Mouse (Mus musculus) bone marrow macrophage, adult 2 months (primary cell): ENCODE data around the gene Gna13. TPM values are rescaled to one million over a fixed set of nuclear protein-coding genes. Genes with fewer than 3 reads are reported as not detected.

Experiments used
- H3K27ac ChIP-seq: 2 replicates; pipeline ENCODE4 v1.5.1; 2012; ENCODE audit warnings: low read depth, low read length; ENCODE audit not compliant: insufficient read depth
- H3K4me1 ChIP-seq: 2 replicates; pipeline ENCODE4 v1.6.1; 2012; ENCODE audit warnings: low read length; ENCODE audit not compliant: control insufficient read depth, insufficient read depth
- H3K4me3 ChIP-seq: 2 replicates; pipeline ENCODE4 v1.5.1; 2012; ENCODE audit warnings: mild to moderate bottlenecking, low read length, moderate library complexity; ENCODE audit not compliant: insufficient read depth
- CTCF ChIP-seq: IDR thresholded peaks from 2 replicates; pipeline ENCODE4 v1.5.1; 2012; ENCODE audit warnings: low read depth, mild to moderate bottlenecking, low read length, moderate library complexity
- POLR2A ChIP-seq: IDR thresholded peaks from 2 replicates; pipeline ENCODE4 v1.6.1; 2012; ENCODE audit warnings: mild to moderate bottlenecking, low read depth, low read length, borderline replicate concordance
- polyA plus RNA-seq: library from polyadenylated mRNA; stranded (reverse); fragments of >200 nt; gene quantifications from 2 replicates; pipeline ENCODE4 v1.2.4, GENCODE M21; 2012; ENCODE audit not compliant: missing spikeins, insufficient read depth, insufficient read length

Gene Gna13
- polyA plus RNA-seq, 1 experiment: 84.9 TPM

DNA sequence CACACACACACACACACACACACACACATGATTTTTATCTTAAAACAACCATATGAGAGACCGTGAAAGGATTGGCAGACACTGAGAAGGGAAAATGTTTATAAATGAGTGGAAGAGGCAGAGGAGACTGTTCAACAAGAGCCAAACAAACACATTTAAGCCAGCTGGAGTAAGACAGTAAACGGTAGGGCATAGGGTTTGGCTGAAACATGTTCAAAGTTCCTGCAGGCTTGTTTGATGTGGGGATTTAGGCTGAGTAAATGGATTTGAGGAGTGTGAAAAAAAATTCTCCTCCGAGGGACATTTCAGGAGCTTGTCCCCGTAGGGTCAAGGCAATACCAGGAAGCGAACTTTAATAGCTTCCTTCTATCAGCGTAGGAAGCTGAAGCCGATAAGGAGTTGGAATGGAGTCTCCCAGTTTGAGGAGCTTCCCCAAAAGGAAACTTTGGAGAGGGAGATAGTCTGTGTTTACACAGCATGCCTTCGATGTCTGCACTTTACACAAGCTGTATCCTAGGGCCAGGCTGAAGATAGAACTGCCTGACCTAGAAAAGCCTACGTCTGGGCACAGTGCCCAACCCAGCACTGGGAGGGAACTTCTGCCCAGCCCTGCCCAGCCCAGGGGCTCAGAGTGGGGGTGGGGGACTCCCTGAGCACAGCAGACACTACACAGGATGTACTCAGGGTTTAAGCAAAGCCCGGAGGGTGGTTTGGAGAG is 15.2 kb upstream of the Gna13 start:
- TF ChIP-seq CTCF (no peak), POLR2A (no peak)
- Histone ChIP-seq H3K4me3 (peak overlapping the region; percentile 14; the same call in 1 of the 2 replicates), H3K4me1 (peaks cover 28% of the 10 kb centered on the region), H3K27ac (no peak overlapping the region; the same call in 1 of the 2 replicates)

DNA sequence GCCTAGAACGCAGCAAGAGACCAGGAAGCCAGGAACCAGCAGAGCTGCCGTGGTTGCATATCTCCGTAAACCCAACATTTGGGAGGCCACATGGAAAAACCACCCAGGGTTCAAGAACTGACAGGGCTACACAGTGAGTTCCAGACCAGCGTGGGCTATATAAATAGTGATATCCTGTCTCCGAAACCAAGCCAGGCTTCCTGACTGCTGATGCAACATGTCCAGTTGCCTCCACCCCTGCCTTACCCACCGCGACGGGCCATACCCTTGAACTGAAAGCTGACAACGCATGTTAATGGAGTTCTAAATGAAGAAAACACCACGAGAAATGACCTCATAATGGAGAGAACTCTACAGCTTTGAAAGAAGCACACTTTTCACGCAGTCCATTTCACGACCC is 14.2 kb upstream of the Gna13 start:
- TF ChIP-seq CTCF: no peak
- no peak for TF ChIP-seq POLR2A
- H3K4me1 ChIP-seq: peaks cover 30% of the 10 kb centered on the region

DNA sequence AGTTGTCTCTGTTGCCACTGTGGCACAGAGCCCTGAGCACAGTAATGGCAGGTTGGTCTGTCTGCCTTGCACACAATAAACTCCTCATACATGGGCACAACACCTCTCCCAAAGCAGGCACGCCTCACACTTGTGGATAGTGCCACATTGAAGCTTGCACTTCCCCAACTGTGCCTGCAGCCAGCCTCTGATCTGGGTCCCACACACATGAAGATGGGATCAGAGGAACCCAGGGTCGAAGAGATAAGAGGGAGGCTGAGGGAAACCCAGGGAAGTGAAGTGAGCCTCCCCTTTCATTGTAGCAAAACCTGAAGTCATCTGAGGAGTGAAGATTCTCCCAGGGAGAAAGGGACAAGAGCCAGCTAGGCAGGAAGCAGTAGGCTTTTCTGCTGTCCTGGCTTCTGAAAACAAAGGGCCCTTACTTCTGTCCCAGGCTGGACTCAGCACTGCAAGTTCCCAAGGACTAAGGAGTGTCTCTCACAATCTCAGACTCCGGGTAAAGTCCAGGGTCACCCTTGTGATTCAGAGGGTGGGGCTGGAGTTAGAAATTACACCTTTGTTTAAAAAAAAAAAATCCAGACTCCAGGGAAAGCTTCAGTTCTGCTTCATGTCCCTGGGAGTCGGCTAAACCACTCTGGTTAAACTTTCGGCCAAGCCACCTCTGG is 12.8 kb upstream of the Gna13 start:
- TF ChIP-seq POLR2A (no peak), CTCF (no peak)
- peaks cover 30% of the 10 kb centered on the region for H3K4me1 ChIP-seq
- no peak overlapping the region for H3K27ac ChIP-seq
- H3K4me3 ChIP-seq: no peak overlapping the region

More for the DNA sequence above, 14.2 kb upstream of the Gna13 start:
- Histone ChIP-seq H3K4me3 (no peak overlapping the region), H3K27ac (no peak overlapping the region)

DNA sequence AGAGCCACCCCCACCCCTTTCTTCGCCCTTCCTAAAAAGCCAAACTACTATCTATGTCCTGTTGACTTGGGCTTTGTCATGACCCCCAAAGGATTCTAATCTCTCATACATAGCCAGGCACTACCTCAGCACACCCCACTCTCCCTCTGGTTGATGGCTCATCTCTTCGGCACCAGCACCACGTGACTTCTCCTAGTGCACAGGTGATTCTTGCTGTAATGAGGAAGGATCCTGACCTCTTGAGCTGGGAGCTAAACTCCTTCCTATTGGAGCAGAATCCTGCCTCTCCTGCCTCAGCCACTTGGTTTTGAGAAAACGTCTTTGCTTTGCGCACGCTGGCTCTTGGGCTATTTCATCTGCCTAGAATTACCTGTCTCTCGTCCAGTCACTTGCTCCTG is 12.3 kb upstream of the Gna13 start:
- no peak overlapping the region for H3K4me3 ChIP-seq

DNA sequence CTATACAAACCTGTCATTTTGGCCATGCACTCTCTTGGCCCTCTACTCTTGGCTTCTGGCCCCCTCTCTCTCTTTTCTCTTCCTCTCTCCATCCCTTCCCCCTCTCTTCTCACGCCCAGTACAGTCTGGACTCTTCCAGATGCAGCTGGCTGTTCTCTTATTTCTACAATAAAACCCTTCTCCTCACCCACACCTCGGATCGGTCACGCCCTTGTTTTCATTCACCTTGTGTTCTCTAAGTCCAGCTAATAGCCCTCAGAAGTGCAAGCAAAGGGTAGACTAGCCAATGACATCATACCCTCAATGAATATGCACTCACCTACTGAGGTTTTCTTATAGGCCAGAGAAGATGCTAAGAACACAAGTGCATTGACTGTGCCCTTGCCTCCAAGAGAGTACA is 11.1 kb upstream of the Gna13 start:
- H3K4me3 ChIP-seq: no peak overlapping the region
- no peak overlapping the region for H3K27ac ChIP-seq
- peaks cover 27% of the 10 kb centered on the region for H3K4me1 ChIP-seq
- TF ChIP-seq CTCF (no peak), POLR2A (no peak)

More for the DNA sequence above, 12.3 kb upstream of the Gna13 start:
- Histone ChIP-seq H3K27ac (no peak overlapping the region), H3K4me1 (peaks cover 29% of the 10 kb centered on the region)
- TF ChIP-seq CTCF: no peak
- TF ChIP-seq POLR2A: no peak

DNA sequence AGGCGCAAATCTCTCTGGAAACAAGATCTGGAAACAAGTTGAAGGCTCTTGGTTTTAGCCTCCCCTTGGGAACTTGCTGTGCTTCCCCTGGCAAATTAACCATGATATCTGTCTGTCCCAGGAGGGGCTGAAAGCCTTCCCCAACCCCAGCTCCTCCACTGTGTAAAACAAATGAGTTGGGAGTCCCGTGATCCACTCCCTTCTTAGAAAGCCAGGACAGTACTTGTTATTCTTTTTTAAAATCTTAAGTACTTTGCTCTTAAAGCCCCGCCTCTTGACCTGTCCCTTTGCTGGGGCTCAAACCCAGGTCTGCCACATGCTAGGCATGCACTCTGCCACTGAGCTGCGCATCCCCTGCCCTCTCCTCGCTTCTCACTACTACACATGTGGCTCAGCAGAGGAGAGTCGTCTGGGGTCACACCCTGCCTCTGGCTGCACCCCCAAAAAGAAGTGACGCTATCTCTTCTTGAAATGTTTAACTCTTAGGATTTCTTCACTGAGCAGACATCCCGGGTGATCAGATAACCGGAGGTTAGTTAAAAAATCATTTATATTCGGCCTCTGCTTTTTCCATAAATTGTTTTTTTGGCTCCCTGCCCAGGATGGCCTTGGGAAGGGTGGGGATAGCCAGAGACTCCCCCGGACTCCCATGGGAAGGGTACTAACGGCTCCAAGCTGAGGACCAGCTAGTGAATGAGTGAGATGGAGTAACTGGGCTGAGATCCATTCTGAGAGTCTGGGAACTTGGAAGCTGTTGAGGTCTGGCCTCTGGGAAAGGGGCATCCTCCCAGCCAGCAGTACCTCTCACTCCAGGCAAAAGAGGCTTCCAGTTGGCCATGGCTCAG is 9.0 kb upstream of the Gna13 start:
- TF ChIP-seq POLR2A: no peak
- TF ChIP-seq CTCF: no peak
- H3K4me1 ChIP-seq: peaks cover 11% of the 10 kb centered on the region; the same call in 1 of the 2 replicates
- H3K27ac ChIP-seq: no peak overlapping the region
- no peak overlapping the region for H3K4me3 ChIP-seq

DNA sequence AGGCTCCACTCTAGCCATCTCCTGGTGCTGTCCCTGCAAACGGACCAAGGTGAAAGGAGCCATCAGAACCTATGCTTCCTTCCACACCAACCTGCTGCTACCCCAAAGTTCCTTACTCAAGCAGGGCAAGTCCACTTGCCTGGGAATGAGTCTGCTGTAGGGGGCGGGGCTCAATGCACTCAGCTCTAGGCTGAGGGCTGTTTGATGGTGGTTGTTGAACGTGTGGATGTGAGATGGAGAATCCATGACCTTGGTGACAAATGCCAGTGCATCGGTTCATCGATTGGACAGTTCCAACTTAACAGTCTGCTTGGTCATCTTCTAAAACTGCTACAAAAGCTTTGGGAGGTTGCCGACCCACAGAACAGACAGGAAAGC is 8.4 kb upstream of the Gna13 start:
- Histone ChIP-seq H3K4me1 (peaks cover 11% of the 10 kb centered on the region; the same call in 1 of the 2 replicates), H3K4me3 (no peak overlapping the region), H3K27ac (no peak overlapping the region)
- TF ChIP-seq CTCF (no peak), POLR2A (no peak)

DNA sequence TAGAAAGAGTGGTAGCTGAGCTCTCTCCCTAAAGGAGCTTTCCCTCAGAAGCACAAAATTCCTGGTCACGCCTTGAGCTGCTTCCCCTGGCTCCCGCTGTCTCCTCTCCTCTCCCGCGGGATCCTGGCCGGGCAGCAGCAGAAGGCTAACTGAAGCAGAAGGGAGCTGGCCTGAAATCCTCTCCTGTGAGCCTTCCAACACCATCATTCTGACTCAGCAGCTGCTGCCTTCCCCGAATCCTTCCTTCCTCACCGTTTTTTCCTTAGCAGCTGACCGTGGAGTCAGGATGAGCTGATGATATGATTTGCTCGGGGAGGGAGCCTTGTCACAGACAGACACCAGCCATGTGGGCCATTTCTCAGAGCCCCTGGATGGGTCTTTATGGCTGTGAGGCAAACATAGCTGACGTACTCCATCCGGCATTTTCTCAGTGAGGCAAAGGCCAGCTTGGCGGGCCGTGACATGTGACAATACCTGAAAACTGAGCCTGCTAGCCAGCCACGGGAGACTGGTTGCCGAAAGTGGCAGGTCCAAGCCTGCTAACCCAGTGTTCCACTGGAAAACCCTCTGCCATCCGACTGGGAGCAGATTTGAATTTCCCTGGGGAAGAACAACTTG is 6.8 kb upstream of the Gna13 start:
- H3K4me1 ChIP-seq: peaks cover 12% of the 10 kb centered on the region
- no peak overlapping the region for H3K27ac ChIP-seq
- H3K4me3 ChIP-seq: no peak overlapping the region
- TF ChIP-seq POLR2A (no peak), CTCF (no peak)

DNA sequence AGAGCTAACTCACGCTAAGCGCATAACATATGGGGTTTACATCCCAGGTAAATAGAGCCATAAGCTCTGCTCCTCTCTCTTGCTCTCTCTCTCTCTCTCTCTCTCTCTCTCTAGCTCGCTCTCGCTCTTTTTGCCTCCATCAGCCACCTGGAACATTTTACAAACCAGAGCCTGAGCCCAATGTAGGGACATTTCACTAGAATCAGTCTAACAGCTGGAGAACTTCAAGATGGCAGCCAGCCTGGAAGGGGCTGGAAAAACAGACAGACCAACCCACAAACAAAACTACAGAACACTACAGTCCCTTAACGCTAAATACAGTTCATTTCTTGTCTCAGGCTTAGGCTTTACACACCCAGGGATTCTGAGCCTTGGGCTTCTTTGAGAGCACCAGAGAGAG is 5.5 kb upstream of the Gna13 start:
- no peak for TF ChIP-seq POLR2A
- no peak for TF ChIP-seq CTCF
- no peak overlapping the region for H3K27ac ChIP-seq
- no peak overlapping the region for H3K4me3 ChIP-seq
- H3K4me1 ChIP-seq: peaks cover 18% of the 10 kb centered on the region
